Mouse (Mus musculus): ENCODE measurements around the gene 1700019D03Rik.
"Not testable (repeated sequence)": the region's sequence is repeated elsewhere in the genome, so short reads cannot be mapped to it uniquely, and the experiment has no call there.

DNA sequence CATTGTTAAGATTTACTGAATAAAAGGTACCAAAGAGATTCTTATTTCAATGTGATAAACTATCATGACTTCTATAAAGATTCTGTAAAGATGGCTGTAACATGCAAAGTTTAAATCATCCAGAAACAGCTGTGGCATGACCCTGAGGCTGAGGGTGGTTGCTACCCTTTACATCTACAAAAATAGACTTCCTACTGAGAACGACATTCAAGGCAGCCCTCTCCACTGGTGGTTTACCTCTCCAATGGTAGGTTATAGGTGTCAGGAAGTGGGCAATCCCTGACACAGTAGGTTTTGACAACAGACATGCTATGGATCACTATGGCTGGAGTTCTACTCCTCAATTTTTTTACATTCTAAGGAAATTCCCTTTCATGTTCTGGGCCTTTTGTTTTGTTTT, 95.5 kb downstream of the 1700019D03Rik start:
- not testable (repeated sequence) for TF ChIP-seq USF1 (IDR thresholded peaks at IDR 0.05; ENCODE audit: low read depth); MYOD1 (IDR thresholded peaks at IDR 0.05; ENCODE audit: control insufficient read depth in 1 of 3, insufficient read length in 2 of 3, low read depth in 2 of 3); POLR2AphosphoS2 (IDR thresholded peaks at IDR 0.05; ENCODE audit: insufficient read length, low read depth); MAX (IDR thresholded peaks at IDR 0.05; ENCODE audit: low read depth); POLR2A (IDR thresholded peaks at IDR 0.05; ENCODE audit: insufficient read length, low read depth); CEBPB (IDR thresholded peaks at IDR 0.05; ENCODE audit: insufficient read depth, poor library complexity, severe bottlenecking)
